Mouse (Mus musculus) lung, postnatal 4 days (tissue): ENCODE measurements at regions not wholly inside any gene's neighbourhood (a gene's known extent, or its start where the extent isn't known, plus 50 kb on each side); places are given as distances from the start of the nearest gene placed in this dataset.

Experiments
- DNase-seq, 2 experiments: peaks; one replicate each; pipeline ENCODE4 v3.0.0; 2021

DNA sequence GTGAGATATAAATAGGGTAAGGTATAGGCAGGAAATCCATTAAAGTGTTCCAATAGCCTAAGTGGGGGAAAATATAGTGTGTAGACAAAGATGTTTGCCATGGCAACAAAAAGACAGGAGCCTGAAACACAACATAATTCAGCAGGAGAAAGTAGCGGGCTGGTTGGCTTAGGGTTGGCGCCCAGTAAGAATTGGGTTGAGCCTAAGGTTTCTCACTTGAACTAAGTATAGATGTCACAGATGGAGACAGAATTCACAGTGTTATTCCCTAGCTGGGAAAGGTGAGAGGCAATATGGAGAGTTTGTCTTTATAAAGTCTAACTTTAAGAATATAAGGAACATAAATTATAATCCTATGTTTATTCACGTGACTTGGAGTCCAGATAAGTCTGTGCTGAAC is 64.8 kb upstream of the Ogfrl1 start:
- no peak for DNase-seq

GRCm38 (mm10) chr1:23464081-23464480 is 66.5 kb upstream of the Ogfrl1 start:
- no peak for DNase-seq

- DNase-seq = no peak
Measured at GRCm38 (mm10) chr1:23466340-23466739, 68.8 kb upstream of the Ogfrl1 start.

- DNase-seq = no peak
Measured at GRCm38 (mm10) chr1:23467405-23467804, 69.8 kb upstream of the Ogfrl1 start.

DNA sequence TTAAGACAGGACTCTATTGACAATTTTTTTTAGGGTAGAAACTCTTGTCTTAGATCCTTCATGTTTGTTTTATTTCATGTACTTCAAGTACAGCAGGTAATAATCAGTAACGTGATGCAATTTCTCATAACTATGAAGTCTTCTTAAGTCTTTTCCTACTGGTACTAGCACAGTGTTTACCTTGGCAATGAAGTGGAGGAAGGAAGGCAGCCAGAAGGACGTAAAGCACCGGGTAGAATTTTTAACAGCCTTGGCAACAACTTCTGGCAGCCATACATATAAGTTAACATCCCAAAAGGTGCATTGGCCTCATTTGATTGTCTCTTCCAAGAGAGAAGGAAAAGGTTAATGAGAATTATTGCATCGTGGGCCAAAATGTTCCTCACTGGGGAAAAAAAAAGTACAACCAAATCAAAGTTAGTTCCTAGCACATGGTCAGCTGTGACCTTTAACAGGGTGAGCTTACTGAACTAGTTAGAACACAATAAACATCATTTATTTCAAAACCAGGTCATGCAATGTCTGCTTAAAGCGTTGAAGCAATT is 83.3 kb upstream of the Ogfrl1 start:
- no peak for DNase-seq

- no peak for DNase-seq
Measured at GRCm38 (mm10) chr1:23484566-23484965, 87.0 kb upstream of the Ogfrl1 start.

GRCm38 (mm10) chr1:23485150-23485775 is 87.7 kb upstream of the Ogfrl1 start:
- no peak for DNase-seq

GRCm38 (mm10) chr1:23487031-23487430 is 89.5 kb upstream of the Ogfrl1 start:
- DNase-seq = no peak

GRCm38 (mm10) chr1:23490640-23491039 is 93.1 kb upstream of the Ogfrl1 start:
- DNase-seq = no peak

DNA sequence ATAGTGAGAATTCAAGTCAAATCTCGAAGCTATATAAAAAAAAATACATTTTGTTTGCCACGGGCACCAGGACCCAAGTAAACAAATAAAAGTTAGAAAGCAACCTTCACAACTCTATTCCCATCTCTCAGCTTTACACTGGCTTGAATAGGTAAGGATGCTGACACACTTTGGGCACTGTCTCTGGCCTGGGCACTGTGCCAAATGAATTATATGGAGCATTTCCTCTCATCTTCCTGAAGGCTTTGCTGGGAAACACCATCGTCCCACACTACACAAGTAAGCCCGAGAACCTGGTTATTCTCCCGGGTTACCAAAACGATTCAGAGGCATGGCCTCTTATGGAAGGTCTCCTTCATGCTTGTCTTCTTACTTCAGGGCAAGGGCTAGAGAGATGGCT is 93.5 kb upstream of the Ogfrl1 start:
- DNase-seq = peak in 1 of 2 experiments; percentile 17

DNA sequence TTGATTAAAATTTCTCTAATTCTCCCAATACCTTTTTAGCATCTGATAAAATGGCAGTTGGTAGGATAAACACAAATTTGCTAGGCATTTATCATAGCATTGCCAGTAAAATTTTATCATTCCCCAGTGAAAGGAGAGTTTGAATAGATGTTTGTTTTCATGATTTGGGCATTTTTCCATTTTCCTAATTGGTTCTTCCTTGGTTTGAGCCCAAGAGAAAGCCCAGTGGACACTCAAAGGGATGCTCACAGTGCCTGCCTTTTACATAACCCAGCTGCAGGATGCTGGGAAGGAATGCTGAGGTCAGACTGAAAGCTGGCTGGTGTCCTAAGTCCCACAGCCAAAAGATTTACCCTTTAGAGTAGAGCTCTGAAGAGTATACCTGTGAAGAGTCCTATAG is 95.4 kb upstream of the Ogfrl1 start:
- no peak for DNase-seq

DNA sequence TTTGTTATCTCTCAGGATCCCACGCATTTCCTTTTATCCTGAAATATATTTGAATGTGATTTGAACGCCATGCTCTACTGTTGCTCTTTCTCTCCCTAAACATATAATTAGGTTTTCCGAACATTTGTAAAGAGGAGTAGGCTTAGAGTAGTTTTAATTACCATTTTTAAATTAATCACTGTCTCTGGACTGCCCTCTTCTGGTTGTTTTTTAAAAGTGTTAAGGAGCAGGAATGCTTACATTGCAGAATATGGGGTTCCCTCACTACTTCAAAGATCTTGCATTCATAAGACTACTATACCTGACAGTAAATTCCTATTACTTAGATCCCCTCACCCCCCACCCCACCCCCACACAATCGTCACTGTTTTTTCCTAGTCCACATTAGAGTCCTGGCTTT is 97.8 kb upstream of the Ogfrl1 start:
- DNase-seq = no peak

DNA sequence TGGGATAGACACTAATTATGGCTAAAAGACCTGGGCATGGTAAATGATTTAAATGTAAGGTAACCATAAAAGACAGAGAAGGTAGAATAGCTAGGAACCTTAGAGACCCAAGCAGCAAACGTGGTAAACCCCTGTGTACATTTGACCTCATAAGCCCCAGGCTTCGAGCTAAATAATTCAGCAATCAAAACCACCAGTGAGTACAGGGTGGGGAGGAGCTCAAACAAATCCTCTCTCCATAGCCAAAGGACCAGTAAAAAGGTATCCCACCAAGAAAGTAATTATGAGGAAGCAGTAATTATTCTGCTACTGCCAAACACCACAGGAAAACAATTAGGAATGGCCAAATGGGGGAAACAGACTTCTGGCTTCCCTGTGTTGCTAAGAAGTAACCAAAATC is 122.5 kb upstream of the Ogfrl1 start:
- no peak for DNase-seq

DNA sequence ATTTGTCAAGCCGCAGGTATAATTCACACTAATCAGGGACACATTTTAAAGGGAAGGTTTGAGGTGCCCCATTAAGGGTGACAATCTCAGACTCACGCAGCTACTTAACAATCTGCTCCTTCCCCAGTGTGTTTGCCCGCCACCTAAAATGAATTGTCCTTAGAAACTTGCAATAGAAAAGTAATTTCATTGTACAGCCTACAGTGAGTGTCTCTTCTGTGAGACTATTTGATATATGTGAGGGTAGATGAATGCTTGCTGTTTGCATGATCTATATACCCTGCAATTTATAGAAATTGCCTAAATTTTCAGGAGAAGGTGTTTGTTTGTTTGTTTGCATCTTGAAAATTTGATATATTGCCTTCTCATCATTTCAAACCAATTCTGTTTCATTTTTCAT is 135.1 kb upstream of the Ogfrl1 start:
- no peak for DNase-seq

DNA sequence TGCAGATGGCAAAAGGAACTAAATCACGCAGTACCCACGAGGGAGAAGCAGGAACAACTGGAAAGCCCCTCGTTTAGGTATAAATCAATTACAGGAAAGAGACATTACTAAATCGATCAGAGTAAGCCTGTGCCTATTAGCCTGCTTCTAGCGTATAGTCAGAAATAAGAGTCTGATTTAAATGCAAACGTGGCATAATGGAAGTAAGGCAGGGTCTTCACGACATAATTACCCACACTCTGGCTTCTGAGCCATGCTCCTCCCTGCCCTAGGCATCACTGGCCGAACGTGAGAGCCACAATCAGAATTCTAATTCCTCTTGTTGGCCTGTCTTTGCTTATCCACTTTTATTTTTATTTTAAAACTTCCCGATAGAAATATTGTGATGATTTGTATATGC is 139.0 kb upstream of the Ogfrl1 start:
- DNase-seq = no peak

DNA sequence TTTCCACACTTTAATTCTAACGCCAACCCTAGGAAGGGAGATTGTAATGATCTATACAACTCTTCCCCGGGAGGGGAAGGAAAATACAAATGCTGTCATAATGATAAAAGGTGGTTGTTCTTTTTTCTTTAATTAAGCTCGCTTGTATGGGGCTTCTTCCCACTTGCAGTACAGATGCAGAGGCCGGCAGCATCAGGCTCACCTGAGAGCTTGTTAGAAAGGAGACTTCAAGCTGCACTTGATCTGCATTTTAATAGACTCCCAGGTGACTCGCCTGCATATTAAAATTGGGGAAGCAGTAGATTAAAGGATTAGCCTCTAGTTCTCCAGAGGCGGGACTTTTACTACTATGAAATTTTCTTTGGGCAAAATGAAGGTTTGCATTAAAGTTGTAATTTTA is 140.8 kb upstream of the Ogfrl1 start:
- DNase-seq = no peak

GRCm38 (mm10) chr1:23540594-23540993 is 143.0 kb upstream of the Ogfrl1 start:
- no peak for DNase-seq

DNA sequence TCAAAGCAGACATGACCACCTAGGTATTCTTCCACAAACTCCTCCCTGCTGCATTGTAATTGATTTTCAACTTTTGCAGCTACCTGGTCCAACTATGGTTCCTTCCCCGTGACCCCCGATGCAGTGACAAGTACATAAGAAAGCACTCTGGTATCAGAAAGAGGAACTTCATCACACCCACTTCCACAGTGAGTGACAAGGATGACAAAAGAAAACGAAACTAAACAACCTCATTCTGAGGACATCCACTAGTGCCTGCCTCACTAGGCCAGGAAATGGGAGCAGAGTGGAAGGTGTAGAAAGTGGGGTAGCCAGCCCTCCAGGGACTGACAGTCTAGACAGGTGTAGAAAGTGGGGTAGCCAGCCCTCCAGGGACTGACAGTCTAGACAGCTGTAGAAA is 158.2 kb upstream of the Ogfrl1 start:
- no peak for DNase-seq

DNA sequence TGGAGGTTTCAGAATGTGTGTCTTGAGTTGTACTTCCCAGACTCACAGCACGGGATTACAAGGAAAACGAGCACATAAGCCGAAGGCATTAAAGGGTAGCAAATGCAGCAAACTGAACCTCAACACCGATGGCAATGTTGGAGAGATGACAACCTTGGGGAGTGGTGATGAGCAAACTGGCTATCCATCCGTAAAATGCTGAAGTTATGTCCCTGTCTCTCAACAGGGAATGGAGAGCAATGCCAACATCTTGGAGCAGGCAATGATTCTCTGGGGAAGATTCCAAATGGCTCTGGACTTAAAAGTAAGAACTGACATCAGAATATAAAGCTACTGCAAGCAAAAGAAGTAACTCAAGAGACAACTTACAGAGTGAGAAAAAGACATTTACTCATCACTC is 170.5 kb upstream of the Ogfrl1 start:
- DNase-seq = no peak

GRCm38 (mm10) chr1:23574461-23574860 is 176.9 kb upstream of the Ogfrl1 start:
- DNase-seq = no peak

GRCm38 (mm10) chr1:23575005-23575404 is 177.4 kb upstream of the Ogfrl1 start:
- no peak for DNase-seq

DNA sequence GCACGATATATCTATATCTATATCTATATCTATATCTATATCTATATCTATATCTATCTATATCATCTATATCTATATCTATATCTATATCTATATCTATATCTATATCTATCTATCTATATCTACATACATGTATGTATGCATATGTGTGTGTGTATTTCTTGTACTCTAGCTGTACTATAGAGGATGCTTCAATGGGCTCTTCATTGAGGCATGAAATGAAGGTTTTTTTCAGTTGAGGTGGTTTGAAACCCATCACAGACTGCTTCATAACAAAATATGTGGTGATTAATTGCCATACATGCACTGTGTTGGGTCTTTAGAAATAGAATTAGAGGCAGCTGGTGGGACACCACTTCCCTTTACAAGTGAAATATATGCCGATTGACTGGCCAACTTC is 177.9 kb upstream of the Ogfrl1 start:
- no peak for DNase-seq

DNA sequence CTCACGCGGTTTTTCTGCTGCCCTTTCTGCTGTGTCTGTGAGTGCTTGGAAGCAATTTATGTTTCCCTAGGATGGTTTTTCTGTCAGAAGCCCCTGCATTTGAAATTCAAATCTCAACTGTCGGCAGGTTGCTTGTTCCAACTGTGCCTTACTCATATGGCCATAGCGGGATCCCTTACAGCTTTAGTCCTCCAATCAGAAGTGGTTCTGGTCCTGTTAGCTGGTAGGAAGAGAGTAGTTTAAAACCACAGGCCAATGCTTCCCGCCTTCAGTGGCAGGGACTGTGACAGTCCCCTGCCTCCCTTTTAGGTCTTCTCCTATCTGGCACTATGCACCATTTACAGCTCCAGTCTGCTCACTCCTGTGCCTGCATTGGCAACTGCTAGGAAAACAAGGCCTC is 178.6 kb upstream of the Ogfrl1 start:
- DNase-seq = no peak

DNA sequence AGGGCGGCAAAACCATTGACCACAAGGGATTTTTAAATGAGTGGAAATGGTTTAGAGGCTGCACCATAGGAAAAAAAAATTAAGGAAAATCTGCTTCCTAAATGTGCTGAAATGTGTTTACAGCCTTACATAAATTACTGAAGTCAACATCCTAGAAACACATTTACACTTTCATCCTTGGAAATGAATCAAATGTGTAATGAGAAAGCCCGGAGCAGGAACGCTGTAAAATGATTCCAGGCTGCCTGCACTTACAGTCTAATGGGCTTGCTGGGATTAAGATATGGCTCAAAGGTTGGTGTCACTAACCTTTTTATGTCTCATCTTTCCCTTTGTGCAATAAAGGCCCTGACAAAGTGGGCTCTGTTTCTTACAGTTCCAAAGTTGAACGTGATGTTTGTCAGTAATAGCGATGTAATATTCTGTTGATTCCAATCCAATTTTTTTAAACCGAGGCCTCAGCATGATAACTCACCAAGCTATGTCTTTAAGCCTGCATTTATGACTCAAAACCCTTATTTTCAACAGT is 172.1 kb upstream of the B3gat2 start:
- no peak for DNase-seq

- DNase-seq = no peak
Measured at GRCm38 (mm10) chr1:23602710-23603291, 158.8 kb upstream of the B3gat2 start.
